Mouse (Mus musculus): ENCODE data around the gene Fads1. TPM values are rescaled to one million over a fixed set of nuclear protein-coding genes. Genes with fewer than 3 reads are reported as not detected.
"Not testable (repeated sequence)": the region's sequence is repeated elsewhere in the genome, so short reads cannot be mapped to it uniquely, and the experiment has no call there.

The Fads1 gene
- polyA plus RNA-seq (2015; fragmentation: Nextera tagmentation; extraction: Ambion mirVana), result 111 and 122 TPM in 2 replicates

DNA sequence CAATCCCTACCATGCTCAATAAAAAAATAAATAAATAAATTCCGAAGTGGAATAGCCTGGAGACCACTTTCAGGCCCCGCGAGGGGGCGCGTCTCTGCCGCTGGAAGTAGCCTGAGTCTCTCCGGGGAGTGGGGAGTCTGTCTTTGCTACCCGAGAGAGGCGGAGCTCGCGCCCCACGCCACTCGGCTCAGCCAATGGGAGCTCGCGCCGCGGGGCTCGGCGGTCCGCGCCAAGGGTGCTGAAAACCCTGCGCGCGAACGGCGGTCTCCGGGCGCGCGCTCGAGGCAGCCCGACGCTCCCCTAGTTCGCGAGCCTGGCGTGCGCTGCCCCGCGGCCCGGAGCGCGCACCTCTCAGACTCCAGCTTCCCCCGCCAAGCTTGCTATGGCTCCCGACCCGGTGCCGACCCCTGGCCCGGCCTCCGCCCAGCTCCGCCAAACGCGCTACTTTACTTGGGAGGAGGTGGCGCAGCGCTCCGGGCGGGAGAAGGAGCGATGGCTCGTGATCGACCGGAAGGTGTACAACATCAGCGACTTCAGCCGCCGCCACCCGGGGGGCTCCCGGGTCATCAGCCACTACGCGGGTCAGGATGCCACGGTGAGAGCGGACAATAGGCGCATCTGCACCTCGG, at the start of gene Fads1:
Gene Fads1 (plus strand): TSS at position 219 of the 629 bp plus-strand sequence.
- Histone ChIP-seq H3K9me3 (no peaks in the 10 kb centered on the region), H3K4me2 (peak within 1 kb of the TSS; percentile 72), H3K36me3 (peaks cover 17% of the 10 kb centered on the region), H3K9ac (peak within 1 kb of the TSS; percentile 78), H3K4me1 (peaks cover 7% of the 10 kb centered on the region), H3K4me3 (replicated peaks) (peak within 1 kb of the TSS; percentile 91), H3K27me3 (replicated peaks) (no peaks in the 10 kb centered on the region), H3K27ac (peak within 1 kb of the TSS; percentile 95)
- under 1% methylated on average over 67 of the region's 70 CpGs for WGBS
- peak; percentile 95 for ATAC-seq (ENCODE audit: insufficient read depth, low FRiP score, low read depth)

GRCm38 (mm10) chr19:10134692-10135091, 48.0 kb upstream of the Fads1 start:
- Histone ChIP-seq H3K4me1 (peaks cover 8% of the 10 kb centered on the region; the same call in 1 of the 2 replicates), H3K9me3 (no peaks in the 10 kb centered on the region), H3K36me3 (no peaks in the 10 kb centered on the region), H3K4me2 (0 out of 2 replicates have a peak overlapping the region, but pooled peaks have one; percentile 8), H3K4me3 (replicated peaks) (no peak overlapping the region), H3K9ac (no peak overlapping the region), H3K27ac (peak overlapping the region; percentile 66), H3K27me3 (replicated peaks) (no peaks in the 10 kb centered on the region)
- ATAC-seq (ENCODE audit: insufficient read depth, low FRiP score, low read depth), result peak; percentile 65
- WGBS, result 24% methylated on average over 2 of the region's 2 CpGs

- no peak overlapping the region for H3K27ac ChIP-seq
- WGBS, result 74% methylated on average over 5 of the region's 5 CpGs
- H3K9me3 ChIP-seq, result no peaks in the 10 kb centered on the region
- H3K4me1 ChIP-seq, result peaks cover 8% of the 10 kb centered on the region; the same call in 1 of the 2 replicates
- no peaks in the 10 kb centered on the region for H3K27me3 ChIP-seq (replicated peaks)
- no peak overlapping the region for H3K9ac ChIP-seq
- H3K4me3 ChIP-seq (replicated peaks), result no peak overlapping the region
- no peak overlapping the region for H3K4me2 ChIP-seq
- no peak for ATAC-seq (ENCODE audit: insufficient read depth, low FRiP score, low read depth)
- H3K36me3 ChIP-seq, result no peaks in the 10 kb centered on the region
These were observed 45.3 kb upstream of the Fads1 start for GRCm38 (mm10) chr19:10137423-10137822.

DNA sequence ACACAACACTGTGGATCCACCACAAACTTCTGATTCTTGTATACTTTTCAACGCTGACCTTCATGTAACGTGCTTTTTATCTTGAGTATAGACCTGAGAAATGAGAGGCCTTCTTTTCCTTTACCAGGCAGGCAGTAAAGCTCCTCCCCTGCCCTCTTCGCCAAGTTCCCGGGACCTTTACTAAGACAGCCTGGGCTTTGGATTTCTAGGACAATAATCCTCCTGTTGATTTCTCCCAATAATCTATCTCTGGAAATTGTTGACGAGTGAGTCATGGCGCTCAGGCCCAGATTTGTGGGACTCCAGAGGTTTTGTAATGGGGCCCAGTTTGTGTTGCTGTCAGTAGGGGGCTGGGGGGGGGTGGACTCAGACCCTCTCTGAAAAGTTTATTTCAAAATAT, 43.0 kb upstream of the Fads1 start:
- WGBS, result 65% methylated on average over 6 of the region's 6 CpGs
- no peaks in the 10 kb centered on the region for H3K9me3 ChIP-seq
- H3K4me2 ChIP-seq, result no peak overlapping the region
- H3K4me1 ChIP-seq, result peaks cover 4% of the 10 kb centered on the region; the same call in 1 of the 2 replicates
- H3K27ac ChIP-seq, result no peak overlapping the region
- no peaks in the 10 kb centered on the region for H3K36me3 ChIP-seq
- no peak overlapping the region for H3K4me3 ChIP-seq (replicated peaks)
- no peaks in the 10 kb centered on the region for H3K27me3 ChIP-seq (replicated peaks)
- no peak overlapping the region for H3K9ac ChIP-seq
- ATAC-seq (ENCODE audit: insufficient read depth, low FRiP score, low read depth), result no peak

GRCm38 (mm10) chr19:10143667-10144066, 39.0 kb upstream of the Fads1 start:
- no peaks in the 10 kb centered on the region for H3K9me3 ChIP-seq
- WGBS, result 51% methylated on average over 2 of the region's 2 CpGs
- H3K4me1 ChIP-seq, result no peaks in the 10 kb centered on the region
- no peaks in the 10 kb centered on the region for H3K36me3 ChIP-seq
- H3K27me3 ChIP-seq (replicated peaks), result no peaks in the 10 kb centered on the region
- no peak overlapping the region for H3K9ac ChIP-seq
- no peak for ATAC-seq (ENCODE audit: insufficient read depth, low FRiP score, low read depth)
- no peak overlapping the region for H3K4me3 ChIP-seq (replicated peaks)
- H3K4me2 ChIP-seq, result no peak overlapping the region
- no peak overlapping the region for H3K27ac ChIP-seq

GRCm38 (mm10) chr19:10144464-10144863, 38.2 kb upstream of the Fads1 start:
- WGBS, result 41% methylated on average over 4 of the region's 4 CpGs
- Histone ChIP-seq H3K9me3 (no peaks in the 10 kb centered on the region), H3K27me3 (replicated peaks) (no peaks in the 10 kb centered on the region), H3K4me2 (no peak overlapping the region), H3K9ac (no peak overlapping the region), H3K4me1 (no peaks in the 10 kb centered on the region), H3K27ac (no peak overlapping the region), H3K36me3 (no peaks in the 10 kb centered on the region), H3K4me3 (replicated peaks) (no peak overlapping the region)
- no peak for ATAC-seq (ENCODE audit: insufficient read depth, low FRiP score, low read depth)

GRCm38 (mm10) chr19:10148555-10148954, 34.1 kb upstream of the Fads1 start:
- WGBS, result 57% methylated on average over 6 of the region's 6 CpGs
- no peak overlapping the region for H3K4me3 ChIP-seq (replicated peaks)
- H3K27me3 ChIP-seq (replicated peaks), result no peaks in the 10 kb centered on the region
- no peaks in the 10 kb centered on the region for H3K4me1 ChIP-seq
- no peak overlapping the region for H3K4me2 ChIP-seq
- H3K9ac ChIP-seq, result no peak overlapping the region
- no peaks in the 10 kb centered on the region for H3K36me3 ChIP-seq
- H3K27ac ChIP-seq, result peak overlapping the region; percentile 57; the same call in 1 of the 2 replicates
- no peak for ATAC-seq (ENCODE audit: insufficient read depth, low FRiP score, low read depth)
- H3K9me3 ChIP-seq, result no peaks in the 10 kb centered on the region

DNA sequence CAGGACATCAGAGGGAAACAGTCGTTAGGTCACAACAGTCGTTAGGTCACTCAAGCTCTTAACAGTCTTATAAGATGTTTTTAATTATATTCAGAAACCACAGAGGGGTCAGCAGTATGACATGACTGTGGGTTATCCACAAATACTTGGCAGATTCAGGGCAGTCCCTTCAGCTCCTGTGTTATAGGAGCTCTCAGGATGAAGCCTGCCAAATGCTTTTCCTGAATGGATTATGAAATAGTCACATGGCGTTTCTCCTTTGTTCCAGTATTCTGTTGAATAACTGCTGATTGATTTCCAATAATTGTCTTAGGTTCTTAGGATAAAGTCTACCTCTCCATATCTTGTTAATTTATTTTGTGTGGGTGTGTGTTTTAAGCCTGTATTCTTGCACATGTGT, 33.5 kb upstream of the Fads1 start:
- Histone ChIP-seq H3K4me2 (no peak overlapping the region), H3K9me3 (no peaks in the 10 kb centered on the region), H3K27ac (no peak overlapping the region; the same call in 1 of the 2 replicates), H3K9ac (no peak overlapping the region), H3K4me1 (no peaks in the 10 kb centered on the region), H3K4me3 (replicated peaks) (no peak overlapping the region), H3K27me3 (replicated peaks) (no peaks in the 10 kb centered on the region), H3K36me3 (no peaks in the 10 kb centered on the region)
- 66% methylated on average over 3 of the region's 3 CpGs for WGBS
- ATAC-seq (ENCODE audit: insufficient read depth, low FRiP score, low read depth), result no peak

GRCm38 (mm10) chr19:10157725-10158124, 25.0 kb upstream of the Fads1 start:
- WGBS, result 51% methylated on average over 2 of the region's 2 CpGs
- no peaks in the 10 kb centered on the region for H3K27me3 ChIP-seq (replicated peaks)
- no peak overlapping the region for H3K27ac ChIP-seq
- ATAC-seq (ENCODE audit: insufficient read depth, low FRiP score, low read depth), result no peak
- no peaks in the 10 kb centered on the region for H3K36me3 ChIP-seq
- no peak overlapping the region for H3K4me2 ChIP-seq
- H3K9ac ChIP-seq, result no peak overlapping the region
- H3K4me3 ChIP-seq (replicated peaks), result no peak overlapping the region
- no peaks in the 10 kb centered on the region for H3K4me1 ChIP-seq
- H3K9me3 ChIP-seq, result no peaks in the 10 kb centered on the region

DNA sequence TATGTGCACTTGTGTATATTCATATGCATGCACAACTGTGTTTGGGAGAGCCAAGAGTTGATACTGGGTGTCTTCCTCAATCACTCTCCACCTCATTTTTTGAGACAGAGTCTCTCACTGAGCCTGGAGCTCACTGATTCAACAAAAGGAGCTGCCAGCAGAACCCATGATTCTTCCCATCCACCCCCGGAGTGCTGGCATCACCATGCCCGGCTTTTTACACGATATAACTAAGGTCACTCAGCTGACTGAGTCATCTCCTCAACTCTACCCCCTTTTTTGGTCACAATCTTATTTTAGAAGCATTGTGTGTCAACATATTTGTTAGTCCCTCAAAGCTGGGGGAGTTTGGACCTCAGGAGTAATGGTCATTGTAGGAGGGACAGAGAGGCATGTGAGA, 18.8 kb upstream of the Fads1 start:
- ATAC-seq (ENCODE audit: insufficient read depth, low FRiP score, low read depth), result no peak
- H3K9me3 ChIP-seq, result no peaks in the 10 kb centered on the region
- H3K9ac ChIP-seq, result no peak overlapping the region
- H3K27ac ChIP-seq, result no peak overlapping the region
- WGBS, result 81% methylated on average over 3 of the region's 3 CpGs
- H3K36me3 ChIP-seq, result no peaks in the 10 kb centered on the region
- H3K4me1 ChIP-seq, result no peaks in the 10 kb centered on the region
- no peak overlapping the region for H3K4me2 ChIP-seq
- no peak overlapping the region for H3K4me3 ChIP-seq (replicated peaks)
- no peaks in the 10 kb centered on the region for H3K27me3 ChIP-seq (replicated peaks)

- ATAC-seq (ENCODE audit: insufficient read depth, low FRiP score, low read depth); H3K27me3 ChIP-seq (replicated peaks); H3K27ac ChIP-seq; H3K4me1 ChIP-seq; H3K9ac ChIP-seq; H3K36me3 ChIP-seq; H3K4me2 ChIP-seq; H3K9me3 ChIP-seq; H3K4me3 ChIP-seq (replicated peaks): not testable (repeated sequence)
- 81% methylated on average over 4 of the region's 4 CpGs for WGBS
These were observed 16.8 kb upstream of the Fads1 start for GRCm38 (mm10) chr19:10165928-10166327.

DNA sequence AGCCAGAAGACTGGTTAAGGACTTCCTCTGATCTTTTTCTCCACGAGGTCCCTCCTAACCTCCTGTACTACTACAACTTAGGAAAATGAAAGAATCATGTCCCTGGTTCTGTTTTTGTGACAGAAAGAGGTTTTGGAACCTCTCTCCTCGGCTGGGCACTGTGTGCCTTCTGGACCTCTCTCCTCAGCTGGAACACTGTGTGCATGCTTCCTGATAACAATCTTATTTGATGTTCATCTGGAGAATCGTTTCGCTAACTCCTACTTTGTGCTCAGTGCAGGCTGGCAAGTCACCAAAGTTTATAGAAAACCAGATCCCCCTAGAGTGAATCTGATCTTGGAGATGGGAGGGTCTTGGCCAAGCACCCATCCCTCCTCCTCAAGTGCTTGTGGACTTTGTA, 15.6 kb upstream of the Fads1 start:
- no peak for ATAC-seq (ENCODE audit: insufficient read depth, low FRiP score, low read depth)
- 59% methylated on average over 4 of the region's 4 CpGs for WGBS
- Histone ChIP-seq H3K4me3 (replicated peaks) (no peak overlapping the region), H3K9ac (no peak overlapping the region), H3K4me1 (no peaks in the 10 kb centered on the region), H3K9me3 (no peaks in the 10 kb centered on the region), H3K4me2 (no peak overlapping the region), H3K36me3 (no peaks in the 10 kb centered on the region), H3K27me3 (replicated peaks) (no peaks in the 10 kb centered on the region), H3K27ac (no peak overlapping the region)

DNA sequence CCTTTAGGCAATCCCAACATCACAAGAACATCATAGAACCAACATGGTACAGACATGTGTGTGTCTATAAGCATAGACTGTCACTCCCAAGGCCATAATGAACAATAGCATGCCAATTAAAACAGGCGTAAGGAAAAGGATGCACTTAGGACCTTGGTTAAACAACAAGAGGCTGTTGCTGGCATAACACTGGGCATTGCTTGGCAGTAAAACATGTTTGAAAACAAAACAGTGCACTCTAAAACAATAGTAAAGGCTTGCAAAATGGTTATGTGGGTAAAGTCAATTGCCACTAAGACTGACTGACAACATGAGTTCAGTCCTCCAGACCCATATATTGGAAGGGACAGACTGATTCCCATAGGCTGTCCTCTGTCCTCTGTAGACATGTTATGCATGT, 14.7 kb upstream of the Fads1 start:
- Histone ChIP-seq H3K9ac (no peak overlapping the region), H3K36me3 (no peaks in the 10 kb centered on the region), H3K4me2 (no peak overlapping the region), H3K9me3 (no peaks in the 10 kb centered on the region), H3K27me3 (replicated peaks) (no peaks in the 10 kb centered on the region), H3K4me3 (replicated peaks) (no peak overlapping the region), H3K4me1 (no peaks in the 10 kb centered on the region), H3K27ac (no peak overlapping the region)
- no peak for ATAC-seq (ENCODE audit: insufficient read depth, low FRiP score, low read depth)
- 82% methylated on average over 1 of the region's 1 CpGs for WGBS
